Mouse (Mus musculus): ENCODE measurements around the gene Sytl3.

Sytl3 gene

DNA sequence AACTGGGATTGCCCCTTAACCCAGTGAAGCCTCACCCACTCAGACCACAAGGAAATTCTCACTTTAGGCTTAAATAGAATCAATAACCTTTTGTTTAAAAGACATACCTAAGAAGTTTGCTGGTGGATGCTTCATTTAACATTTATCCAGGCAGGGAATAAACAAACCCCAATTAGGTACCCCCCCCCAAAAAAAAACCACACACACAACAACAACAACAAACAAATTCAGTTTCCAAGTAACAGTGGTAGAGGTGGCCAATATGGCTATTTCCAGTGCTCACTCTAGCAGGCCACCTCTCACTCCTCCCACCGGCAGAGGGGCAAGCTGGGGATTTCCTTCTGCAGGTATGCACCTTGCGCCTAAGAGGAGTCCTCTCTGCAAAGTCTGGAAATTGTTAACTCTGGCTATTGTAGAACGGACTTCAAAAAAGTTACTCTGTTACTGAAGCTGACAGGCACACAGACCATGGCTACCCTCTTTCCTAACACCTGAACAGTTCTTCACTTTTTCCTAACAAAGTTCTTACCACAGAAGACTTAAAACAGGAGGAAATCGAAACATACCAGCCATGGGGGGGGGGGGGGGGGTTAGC is 121.7 kb downstream of the Sytl3 start:
- no peak for DNase-seq

DNA sequence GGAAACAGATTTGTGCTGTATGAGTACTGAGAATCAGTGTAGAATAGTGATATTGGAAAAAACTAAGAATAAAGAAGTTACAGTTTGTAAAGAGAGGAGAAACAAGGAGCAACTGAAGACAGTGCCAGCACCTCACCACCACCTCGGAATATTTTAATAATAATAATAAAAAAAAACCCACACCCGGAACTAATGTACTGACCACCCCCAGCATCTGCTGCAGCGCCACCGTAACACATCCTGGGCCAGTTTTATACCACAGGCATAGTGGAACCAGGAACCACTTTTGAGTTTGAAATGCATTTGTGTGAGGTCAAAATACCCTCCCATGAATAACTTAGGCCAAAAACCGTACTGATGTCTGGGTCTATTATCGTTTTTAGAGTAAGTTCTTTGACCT is 122.4 kb downstream of the Sytl3 start:
- DNase-seq = no peak

DNA sequence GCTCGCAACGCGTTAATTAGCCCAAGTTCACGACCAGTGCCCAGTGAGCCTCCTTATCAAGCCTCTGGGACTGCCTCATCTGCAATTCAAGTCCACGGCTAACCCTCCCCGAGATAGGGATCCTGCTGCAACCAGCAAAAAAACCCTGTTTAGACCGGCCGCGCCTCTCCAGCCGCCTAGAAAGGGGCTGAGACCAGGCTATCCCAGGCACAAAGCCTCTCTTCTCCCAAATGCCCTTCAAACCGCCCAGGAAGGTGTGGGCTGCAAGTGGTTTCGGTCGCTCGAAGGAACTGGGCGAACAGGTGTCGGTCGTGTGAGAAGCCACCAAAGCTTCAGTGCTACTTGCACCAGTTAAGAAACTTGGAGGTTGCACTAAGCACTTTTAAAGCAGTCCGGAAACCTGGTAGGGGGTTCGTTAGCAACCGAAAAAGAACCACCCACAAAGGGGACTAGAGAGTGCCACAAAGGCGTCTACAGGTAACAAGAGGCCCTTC is 123.2 kb downstream of the Sytl3 start:
- peak in 1 of 2 experiments; percentile 36 for DNase-seq

DNA sequence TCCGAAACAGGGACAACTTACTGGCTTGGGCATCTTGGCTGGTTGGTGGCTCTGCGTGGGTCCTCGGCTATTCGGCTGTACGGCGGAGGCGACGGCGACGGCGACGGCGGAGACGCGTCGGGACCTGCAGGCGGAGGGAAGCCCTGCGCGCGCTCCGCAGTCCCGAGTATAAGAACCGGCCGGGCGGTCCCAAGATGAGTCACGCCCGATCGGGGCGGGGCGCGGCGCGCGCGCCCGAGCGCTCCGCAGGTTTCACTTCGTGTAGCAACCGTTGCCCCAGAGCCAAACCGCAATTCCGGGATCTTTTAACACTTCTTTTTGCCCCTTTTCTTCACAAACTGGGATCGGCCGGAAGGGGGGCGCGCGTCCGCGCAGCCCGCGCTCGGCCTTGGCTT is 123.7 kb downstream of the Sytl3 start, which contains the start of gene Ezr:
TSS of gene Ezr (minus strand) at position 174 of the 395 bp plus-strand sequence.
- DNase-seq = peak; percentile 86 to 89

DNA sequence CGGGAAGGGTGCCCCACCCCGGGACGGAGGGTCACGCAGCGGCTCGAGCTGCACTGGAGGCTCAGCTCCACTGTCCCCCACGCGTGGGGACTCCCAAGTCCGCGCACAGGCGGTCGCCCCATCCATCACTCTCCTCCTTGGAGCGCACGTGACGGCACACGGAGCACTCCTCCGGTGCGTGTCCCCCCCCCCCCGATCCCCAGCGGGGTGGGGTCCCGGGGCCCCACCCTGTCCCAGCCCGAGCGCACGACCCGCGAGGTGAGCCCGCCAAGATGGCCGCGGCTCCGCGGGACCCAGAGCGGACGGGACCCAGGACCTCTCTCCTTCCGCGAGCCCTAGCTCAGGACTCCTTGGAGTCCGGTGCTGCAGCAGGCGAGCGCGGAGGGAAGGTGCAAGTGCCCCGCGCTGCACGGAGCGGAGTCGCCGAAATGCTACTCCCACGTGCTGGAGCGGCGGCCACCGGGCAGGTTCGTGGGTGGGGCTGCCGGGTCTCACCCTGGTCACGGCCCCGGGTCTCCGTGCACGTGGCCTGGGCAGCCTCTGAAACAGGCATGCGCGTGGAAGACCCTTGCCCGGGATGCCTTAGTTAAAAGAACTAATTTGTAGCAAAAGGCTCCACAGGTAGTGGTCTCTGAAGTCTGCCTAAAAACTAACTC is 124.2 kb downstream of the Sytl3 start:
- DNase-seq = peak; percentile 64 to 68

DNA sequence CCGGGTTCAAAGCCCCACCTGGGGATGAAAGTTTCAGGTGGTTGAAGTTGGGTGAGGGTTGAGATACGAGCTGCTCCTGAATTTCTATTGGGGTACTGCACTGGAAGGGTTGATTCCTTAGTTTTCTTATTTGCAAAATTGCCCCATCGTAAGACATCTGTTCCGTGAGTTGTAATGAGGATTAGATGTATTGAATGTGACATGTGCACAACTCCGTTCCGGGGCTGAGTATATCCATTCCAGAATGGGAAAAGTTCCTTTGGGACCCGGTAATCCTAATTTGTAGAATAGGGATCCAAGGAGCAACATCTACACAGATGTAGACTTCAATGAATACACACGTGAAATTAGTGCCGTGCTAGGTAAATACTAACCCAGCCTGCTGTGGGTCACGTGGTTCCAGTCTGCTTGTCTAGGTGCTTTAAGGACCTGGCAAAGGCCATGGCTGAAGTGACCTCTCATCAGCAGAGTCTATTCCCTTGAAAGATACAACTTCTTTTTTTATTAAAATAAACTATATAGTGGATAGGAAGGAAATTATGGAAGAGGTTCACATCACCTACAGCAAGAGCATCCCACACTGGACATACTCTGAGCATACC is 125.0 kb downstream of the Sytl3 start:
- no peak for DNase-seq

DNA sequence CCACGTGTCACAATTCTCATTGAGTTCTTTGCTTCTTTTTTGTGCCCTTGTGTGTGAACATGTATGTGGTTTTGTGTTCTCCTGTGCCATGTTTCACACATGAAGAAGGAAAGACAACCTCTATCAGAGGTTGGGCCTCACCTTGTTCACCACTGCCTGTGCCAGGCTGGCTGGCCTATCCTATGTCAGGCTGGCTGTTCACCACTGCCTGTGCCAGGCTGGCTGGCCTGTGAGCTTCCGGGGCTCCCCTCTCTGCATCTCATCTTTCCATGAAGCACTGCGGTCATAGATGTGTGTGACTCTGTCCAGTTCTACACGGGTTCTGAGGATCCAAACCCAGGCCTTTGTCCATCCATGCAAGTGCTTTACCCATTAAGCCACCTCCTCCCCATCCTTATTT is 128.3 kb downstream of the Sytl3 start:
- DNase-seq = no peak

All from cerebellum, postnatal 25 days (tissue).